Mouse (Mus musculus): Measurements from ENCODE around the gene AC141477.1. TPM values are rescaled to one million over a fixed set of nuclear protein-coding genes. Genes with fewer than 3 reads are reported as not detected.

Gene AC141477.1
- total RNA-seq (2014; rRNA removed) (not detected in 2 replicates), polyA plus RNA-seq (2015; fragmentation: Nextera tagmentation; extraction: Ambion mirVana) (not detected in 2 replicates)

- Histone ChIP-seq H3K4me3 (ENCODE audit: low read depth, low read length) (no peak within 1 kb of the TSS), H3K4me1 (ENCODE audit: insufficient read depth) (peaks cover 4% of the 10 kb centered on the region), H3K9ac (no peak within 1 kb of the TSS), H3K36me3 (ENCODE audit: insufficient read depth) (peaks cover 31% of the 10 kb centered on the region), H3K4me2 (ENCODE audit: low read depth) (no peak within 1 kb of the TSS), H3K27me3 (ENCODE audit: insufficient read depth, low read length) (no peaks in the 10 kb centered on the region), H3K9me3 (ENCODE audit: low read length) (no peaks in the 10 kb centered on the region), H3K27ac (ENCODE audit: low read depth, low read length) (no peak within 1 kb of the TSS)
- no peak for TF ChIP-seq CTCF (IDR thresholded peaks at IDR 0.05; ENCODE audit: low read depth)
- 96% methylated on average over 17 of the region's 17 CpGs for WGBS
- no peak for ATAC-seq
- no peak for DNase-seq
Measured at GRCm38 (mm10) chr10:76440281-76440680, at the start of gene AC141477.1. Gene AC141477.1 (minus strand): TSS chr10:76440444.

- WGBS: 93% methylated on average over 15 of the region's 15 CpGs
- ATAC-seq: no peak
Measured at GRCm38 (mm10) chr10:76489205-76489604, 49.0 kb upstream of the AC141477.1 start.

GRCm38 (mm10) chr10:76488265-76488664, 48.0 kb upstream of the AC141477.1 start:
- no peak for DNase-seq
- TF ChIP-seq CTCF (IDR thresholded peaks at IDR 0.05; ENCODE audit: low read depth): no peak
- H3K9ac ChIP-seq: no peak overlapping the region
- no peaks in the 10 kb centered on the region for H3K27me3 ChIP-seq (ENCODE audit: insufficient read depth, low read length)
- H3K4me1 ChIP-seq (ENCODE audit: insufficient read depth): no peaks in the 10 kb centered on the region
- no peaks in the 10 kb centered on the region for H3K9me3 ChIP-seq (ENCODE audit: low read length)
- H3K36me3 ChIP-seq (ENCODE audit: insufficient read depth): peaks cover 93% of the 10 kb centered on the region
- 98% methylated on average over 8 of the region's 8 CpGs for WGBS
- H3K4me3 ChIP-seq (ENCODE audit: low read depth, low read length): no peak overlapping the region
- H3K4me2 ChIP-seq (ENCODE audit: low read depth): no peak overlapping the region
- no peak overlapping the region for H3K27ac ChIP-seq (ENCODE audit: low read depth, low read length)
- no peak for ATAC-seq

More at GRCm38 (mm10) chr10:76489205-76489604, 49.0 kb upstream of the AC141477.1 start:
- Histone ChIP-seq H3K36me3 (ENCODE audit: insufficient read depth) (peaks cover 93% of the 10 kb centered on the region), H3K27ac (ENCODE audit: low read depth, low read length) (no peak overlapping the region), H3K4me1 (ENCODE audit: insufficient read depth) (no peaks in the 10 kb centered on the region), H3K27me3 (ENCODE audit: insufficient read depth, low read length) (no peaks in the 10 kb centered on the region), H3K4me3 (ENCODE audit: low read depth, low read length) (no peak overlapping the region), H3K9ac (no peak overlapping the region), H3K4me2 (ENCODE audit: low read depth) (no peak overlapping the region), H3K9me3 (ENCODE audit: low read length) (no peaks in the 10 kb centered on the region)
- no peak for TF ChIP-seq CTCF (IDR thresholded peaks at IDR 0.05; ENCODE audit: low read depth)
- no peak for DNase-seq

GRCm38 (mm10) chr10:76486302-76486701, 46.1 kb upstream of the AC141477.1 start:
- Histone ChIP-seq H3K27ac (ENCODE audit: low read depth, low read length) (no peak overlapping the region), H3K4me3 (ENCODE audit: low read depth, low read length) (no peak overlapping the region), H3K4me1 (ENCODE audit: insufficient read depth) (no peaks in the 10 kb centered on the region), H3K4me2 (ENCODE audit: low read depth) (no peak overlapping the region), H3K9me3 (ENCODE audit: low read length) (no peaks in the 10 kb centered on the region), H3K9ac (no peak overlapping the region), H3K36me3 (ENCODE audit: insufficient read depth) (peaks cover 95% of the 10 kb centered on the region), H3K27me3 (ENCODE audit: insufficient read depth, low read length) (no peaks in the 10 kb centered on the region)
- 93% methylated on average over 2 of the region's 2 CpGs for WGBS
- DNase-seq (no peak), ATAC-seq (no peak)
- TF ChIP-seq CTCF (IDR thresholded peaks at IDR 0.05; ENCODE audit: low read depth): no peak

- no peak for ATAC-seq
- Histone ChIP-seq H3K9me3 (ENCODE audit: low read length) (no peaks in the 10 kb centered on the region), H3K4me1 (ENCODE audit: insufficient read depth) (no peaks in the 10 kb centered on the region), H3K36me3 (ENCODE audit: insufficient read depth) (peaks cover 88% of the 10 kb centered on the region), H3K27me3 (ENCODE audit: insufficient read depth, low read length) (no peaks in the 10 kb centered on the region), H3K9ac (no peak overlapping the region), H3K4me3 (ENCODE audit: low read depth, low read length) (no peak overlapping the region), H3K27ac (ENCODE audit: low read depth, low read length) (no peak overlapping the region), H3K4me2 (ENCODE audit: low read depth) (no peak overlapping the region)
- 94% methylated on average over 6 of the region's 6 CpGs for WGBS
- TF ChIP-seq CTCF (IDR thresholded peaks at IDR 0.05; ENCODE audit: low read depth): no peak
- DNase-seq: no peak
Measured at GRCm38 (mm10) chr10:76481480-76481879, 41.2 kb upstream of the AC141477.1 start.

GRCm38 (mm10) chr10:76480851-76481250, 40.6 kb upstream of the AC141477.1 start:
- 95% methylated on average over 13 of the region's 13 CpGs for WGBS
- DNase-seq (no peak), ATAC-seq (no peak)
- Histone ChIP-seq H3K9ac (no peak overlapping the region), H3K4me2 (ENCODE audit: low read depth) (no peak overlapping the region), H3K36me3 (ENCODE audit: insufficient read depth) (peaks cover 87% of the 10 kb centered on the region), H3K9me3 (ENCODE audit: low read length) (no peaks in the 10 kb centered on the region), H3K4me3 (ENCODE audit: low read depth, low read length) (no peak overlapping the region), H3K27me3 (ENCODE audit: insufficient read depth, low read length) (no peaks in the 10 kb centered on the region), H3K4me1 (ENCODE audit: insufficient read depth) (no peaks in the 10 kb centered on the region), H3K27ac (ENCODE audit: low read depth, low read length) (no peak overlapping the region)
- no peak for TF ChIP-seq CTCF (IDR thresholded peaks at IDR 0.05; ENCODE audit: low read depth)

- ATAC-seq (no peak), DNase-seq (no peak)
- Histone ChIP-seq H3K36me3 (ENCODE audit: insufficient read depth) (peaks cover 62% of the 10 kb centered on the region), H3K9ac (no peak overlapping the region), H3K4me2 (ENCODE audit: low read depth) (no peak overlapping the region), H3K4me1 (ENCODE audit: insufficient read depth) (0 out of 2 replicates have a peak, but pooled peaks cover 4% of the 10 kb centered on the region), H3K4me3 (ENCODE audit: low read depth, low read length) (no peak overlapping the region), H3K27ac (ENCODE audit: low read depth, low read length) (no peak overlapping the region), H3K27me3 (ENCODE audit: insufficient read depth, low read length) (no peaks in the 10 kb centered on the region), H3K9me3 (ENCODE audit: low read length) (no peaks in the 10 kb centered on the region)
- 90% methylated on average over 5 of the region's 5 CpGs for WGBS
- TF ChIP-seq CTCF (IDR thresholded peaks at IDR 0.05; ENCODE audit: low read depth): no peak
Measured at GRCm38 (mm10) chr10:76473759-76474158, 33.5 kb upstream of the AC141477.1 start.
